10 mouse cellular contexts compared by ENCODE assay signal in genomic region chr5:21527488-21527911, GRCm38 (mm10). TPM values are rescaled to one million over a fixed set of nuclear protein-coding genes. Genes with fewer than 3 reads are reported as not detected.
DNase-seq lines count a peak whose midpoint lies in the region; ATAC-seq lines count a peak whose summit lies in the region.
"Had no signal": no experiment of that assay in that cellular context is flagged by ENCODE, and none has a peak within 500 bp of the region (broad histone marks: within the 10 kb centered on the region; RNA-seq: fewer than 3 reads in every experiment).

No protein-coding gene starts in this region.

- H3K27ac ChIP-seq in neural tube, embryonic 12.5 days = no peak overlapping the region
- peak overlapping the region; percentile 78 for H3K27ac ChIP-seq in lung, embryonic 16.5 days (ENCODE audit: low read length)
- H3K27ac ChIP-seq: embryonic facial prominence, embryonic 13.5 days had no signal

- DNase-seq in neural tube, embryonic 10.5 days (ENCODE audit: extremely low spot score, low spot score) = no peak
- peak; percentile 70 to 74 for DNase-seq in heart, adult 9 months (ENCODE audit: low spot score in 2 of 2)
- DNase-seq in testis, postnatal 14 days (ENCODE audit: low spot score) = peak; percentile 35
- no peak for DNase-seq in frontal cortex, postnatal 25 days (ENCODE audit: low spot score in 2 of 2)
- DNase-seq in thymus, postnatal 0 days (ENCODE audit: low spot score) = no peak
- DNase-seq: spleen, adult 18-20 months had no signal

- H3K36me3 ChIP-seq in neural tube, embryonic 12.5 days = no peaks in the 10 kb centered on the region
- H3K36me3 ChIP-seq in lung, embryonic 16.5 days (ENCODE audit: control insufficient read depth, insufficient read depth, low read length) = no peaks in the 10 kb centered on the region
- H3K36me3 ChIP-seq: embryonic facial prominence, embryonic 13.5 days; G1E had no signal

- 54% methylated on average over 4 of the region's 4 CpGs for WGBS in neural tube, embryonic 12.5 days
- 30% methylated on average over 4 of the region's 4 CpGs for WGBS in lung, embryonic 16.5 days

- H3K27me3 ChIP-seq in neural tube, embryonic 12.5 days (replicated peaks) = no peaks in the 10 kb centered on the region
- H3K27me3 ChIP-seq in lung, embryonic 16.5 days (ENCODE audit: control insufficient read depth, insufficient read depth, low read depth, low read length) = no peaks in the 10 kb centered on the region
- H3K27me3 ChIP-seq: embryonic facial prominence, embryonic 13.5 days had no signal

- H3K4me3 ChIP-seq in neural tube, embryonic 12.5 days = no peak overlapping the region
- H3K4me3 ChIP-seq in lung, embryonic 16.5 days (ENCODE audit: low read length) = no peak overlapping the region
- H3K4me3 ChIP-seq: embryonic facial prominence, embryonic 13.5 days had no signal

- peaks cover 6% of the 10 kb centered on the region for H3K4me1 ChIP-seq in neural tube, embryonic 12.5 days
- H3K4me1 ChIP-seq in lung, embryonic 16.5 days (replicated peaks; ENCODE audit: control insufficient read depth, insufficient read depth, low read length) = peaks cover 4% of the 10 kb centered on the region; the same call in 1 of the 2 replicates

- H3K9ac ChIP-seq in neural tube, embryonic 12.5 days = no peak overlapping the region
- no peak overlapping the region for H3K9ac ChIP-seq in lung, embryonic 16.5 days (ENCODE audit: low read length)
- H3K9ac ChIP-seq: embryonic facial prominence, embryonic 13.5 days had no signal

- 0 out of 2 replicates have a peak, but pooled peaks have one; percentile 18 for ATAC-seq in neural tube, embryonic 12.5 days (ENCODE audit: low FRiP score, low read depth)
- ATAC-seq in lung, embryonic 16.5 days (ENCODE audit: low read depth) = peak; percentile 87

- no peak overlapping the region for H3K4me2 ChIP-seq in neural tube, embryonic 12.5 days (replicated peaks)
- H3K4me2 ChIP-seq in lung, embryonic 16.5 days (ENCODE audit: low read depth, low read length) = peak overlapping the region; percentile 19; the same call in 1 of the 2 replicates
- H3K4me2 ChIP-seq: embryonic facial prominence, embryonic 13.5 days had no signal

- no peaks in the 10 kb centered on the region for H3K9me3 ChIP-seq in neural tube, embryonic 12.5 days
- H3K9me3 ChIP-seq in lung, embryonic 16.5 days (ENCODE audit: control insufficient read depth, low read length) = no peaks in the 10 kb centered on the region
- H3K9me3 ChIP-seq: G1E had no signal

RNA-seq across cellular contexts. Expression of gene Lrrc17, which starts 15.9 kb away (rescaled TPM):
- 13.5 and 14.0 TPM in 2 replicates for polyA plus RNA-seq in neural tube, embryonic 12.5 days (2016; fragmentation: Nextera tagmentation; extraction: Ambion mirVana)
- 61.1 and 66.3 TPM in 2 replicates for polyA plus RNA-seq in lung, embryonic 16.5 days (2015; fragmentation: Nextera tagmentation; extraction: Ambion mirVana)
- polyA plus RNA-seq in thymus, postnatal 0 days (2015; fragmentation: Nextera tagmentation; extraction: Ambion mirVana) = 10.6 TPM in 2 replicates
- polyA plus RNA-seq: G1E had no signal

Comparison
In these comparisons a context has a peak if more than half of its experiments do, and no peak if none do; other contexts are left out.
1. DNase-seq: peak in heart, adult 9 months (2 of 2) and testis, postnatal 14 days (single experiment); none in neural tube, embryonic 10.5 days (single experiment), frontal cortex, postnatal 25 days (0 of 2) and thymus, postnatal 0 days (single experiment).